Mouse (Mus musculus) embryonic fibroblast, embryonic 13.5 days (primary cell): ENCODE measurements at regions not wholly inside any gene's neighbourhood (a gene's known extent, or its start where the extent isn't known, plus 50 kb on each side); places are given as distances from the start of the nearest gene placed in this dataset.

Experiments
- H3K27ac ChIP-seq: 2 replicates; pipeline ENCODE4 v1.5.1; 2012; ENCODE audit warnings: low read length, control low read depth, inconsistent platforms; ENCODE audit not compliant: insufficient read depth
- H3K4me1 ChIP-seq: 2 replicates; pipeline ENCODE4 v1.6.1; 2011; ENCODE audit warnings: low read length; ENCODE audit not compliant: control insufficient read depth, insufficient read depth
- H3K4me3 ChIP-seq: 2 replicates; pipeline ENCODE4 v1.5.1; 2011; ENCODE audit warnings: mild to moderate bottlenecking, control low read depth, low read length; ENCODE audit not compliant: insufficient read depth
- CTCF ChIP-seq: IDR thresholded peaks from 2 replicates; pipeline ENCODE4 v1.5.1; 2011; ENCODE audit warnings: mild to moderate bottlenecking, control low read depth, low read length, moderate library complexity, borderline replicate concordance; ENCODE audit not compliant: insufficient read depth
- POLR2A ChIP-seq: IDR thresholded peaks from 2 replicates; pipeline ENCODE4 v1.6.1; 2011; ENCODE audit warnings: low read depth, mild to moderate bottlenecking, control low read depth, low read length, moderate library complexity

DNA sequence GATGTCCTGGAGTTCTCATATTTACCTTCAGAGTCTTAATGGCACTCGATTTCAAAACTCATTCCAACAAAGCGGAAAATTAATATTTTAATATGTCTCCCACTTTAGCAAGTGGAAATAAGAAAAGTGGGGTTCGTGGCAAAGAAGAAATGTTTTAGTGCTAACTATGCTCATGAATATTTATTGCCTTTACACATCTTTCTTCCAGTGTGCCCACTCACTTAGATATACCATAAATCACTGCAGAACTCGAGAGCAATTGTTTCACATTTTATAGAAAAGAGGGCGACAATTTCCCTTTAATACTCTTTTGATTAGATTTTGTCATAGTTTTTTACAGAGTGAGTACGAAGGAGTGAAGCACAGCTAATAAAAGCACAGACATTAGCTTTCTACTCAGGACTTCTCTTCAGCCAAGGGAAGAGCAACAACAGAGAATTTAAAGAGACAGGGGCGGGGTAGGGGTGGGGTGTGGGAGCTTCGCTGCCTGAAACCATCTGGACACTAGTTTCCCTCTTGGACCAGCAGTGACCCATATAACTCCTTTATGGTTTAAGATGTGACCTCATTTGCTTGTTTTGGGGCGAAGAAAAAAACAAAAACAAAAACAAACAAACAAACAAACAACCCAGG is 207.6 kb upstream of the Negr1 start:
- Histone ChIP-seq H3K4me1 (no peaks in the 10 kb centered on the region), H3K4me3 (no peak overlapping the region), H3K27ac (no peak overlapping the region)
- TF ChIP-seq POLR2A (no peak), CTCF (no peak)

DNA sequence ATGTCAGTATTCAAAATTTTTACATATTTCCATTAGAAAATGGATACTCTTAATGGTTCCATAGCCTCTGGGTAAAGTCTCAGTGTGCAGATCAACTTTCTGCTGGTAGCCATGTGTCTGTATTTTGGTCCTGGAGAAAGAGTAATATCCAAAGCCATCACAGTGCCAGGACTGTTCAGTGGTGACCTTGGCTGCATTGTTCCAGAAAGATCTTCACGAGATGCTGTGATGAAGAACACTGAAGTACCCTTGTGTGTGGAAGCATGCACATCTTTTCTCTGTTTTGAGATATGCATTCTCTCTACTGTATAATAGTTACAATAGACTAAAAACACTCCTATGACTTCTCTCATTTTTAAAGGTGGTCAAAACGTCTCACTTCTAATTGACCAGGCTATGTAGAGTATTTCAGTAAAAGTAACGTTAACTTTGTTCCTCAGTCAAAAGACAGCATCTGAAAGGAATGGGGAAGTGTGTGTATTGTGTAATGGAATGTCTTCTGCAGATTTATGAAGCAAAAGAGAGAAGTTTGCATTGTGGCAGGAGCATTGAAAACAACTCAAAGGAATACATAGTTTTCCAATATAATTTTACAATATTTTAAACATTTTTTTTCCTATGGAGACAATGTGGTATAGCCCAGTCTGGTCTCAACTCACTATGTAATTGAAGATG is 192.8 kb upstream of the Negr1 start:
- H3K27ac ChIP-seq = no peak overlapping the region
- TF ChIP-seq POLR2A = no peak
- no peak for TF ChIP-seq CTCF
- no peak overlapping the region for H3K4me3 ChIP-seq
- H3K4me1 ChIP-seq = no peaks in the 10 kb centered on the region

DNA sequence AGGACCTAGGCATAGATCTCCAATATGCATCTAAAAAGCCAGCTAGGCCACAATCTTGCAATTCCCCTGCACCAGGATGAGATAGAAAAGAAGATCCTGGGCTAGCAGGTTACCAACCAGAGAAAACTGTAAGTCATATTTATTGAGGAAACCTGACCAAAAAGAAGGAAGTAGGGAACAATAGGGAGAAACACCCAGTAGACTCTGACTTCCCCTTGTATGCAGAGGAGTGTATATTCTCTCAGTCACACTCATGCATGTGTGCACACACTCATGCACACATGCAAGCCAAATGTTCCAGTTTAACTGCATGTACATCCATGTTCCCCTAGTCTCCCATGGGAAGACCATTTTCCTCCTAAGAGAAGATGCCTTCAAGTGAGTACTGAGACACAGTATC is 184.9 kb upstream of the Negr1 start:
- Histone ChIP-seq H3K4me3 (no peak overlapping the region), H3K4me1 (no peaks in the 10 kb centered on the region), H3K27ac (no peak overlapping the region)
- TF ChIP-seq POLR2A = no peak
- no peak for TF ChIP-seq CTCF

DNA sequence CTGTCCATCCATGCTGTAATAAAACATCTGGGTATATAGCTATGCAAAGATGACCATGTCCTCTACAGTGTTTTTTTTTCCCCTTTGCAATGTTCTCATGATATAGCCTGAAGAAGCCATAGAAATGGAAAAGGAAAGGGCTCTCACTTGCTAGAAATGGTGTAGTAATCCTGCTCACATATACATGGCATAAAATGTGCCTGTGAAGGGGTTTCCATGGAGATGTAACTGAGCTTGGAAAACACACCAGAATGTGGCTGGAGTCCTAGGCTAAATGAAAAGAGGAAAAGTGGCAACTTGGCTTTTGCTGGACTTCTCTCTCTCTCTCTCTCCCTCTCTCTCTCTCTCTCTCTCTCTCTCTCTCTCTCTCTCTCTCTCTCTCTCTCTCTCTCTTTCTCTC is 178.7 kb upstream of the Negr1 start:
- Histone ChIP-seq H3K27ac (no peak overlapping the region), H3K4me3 (no peak overlapping the region), H3K4me1 (no peaks in the 10 kb centered on the region)
- TF ChIP-seq POLR2A = no peak
- no peak for TF ChIP-seq CTCF

DNA sequence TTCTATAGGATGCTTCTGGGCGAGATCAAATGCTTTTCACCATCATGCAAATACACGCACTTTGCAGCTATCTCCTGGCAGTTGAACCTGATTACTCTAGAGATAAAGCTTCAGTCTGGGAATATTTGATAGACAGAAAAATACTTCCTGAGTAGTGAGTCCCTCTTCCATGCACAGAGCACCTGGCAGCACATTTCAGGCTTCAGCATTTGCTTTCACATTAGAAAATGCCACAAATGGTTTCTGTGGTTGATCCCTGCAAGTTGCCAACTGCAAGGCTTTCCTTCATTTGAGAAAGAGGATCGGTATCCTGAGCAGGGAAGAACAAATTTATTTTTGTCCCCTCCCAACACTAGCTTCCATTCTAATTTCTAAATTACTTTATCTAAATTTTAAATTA is 155.5 kb upstream of the Negr1 start:
- Histone ChIP-seq H3K4me3 (no peak overlapping the region), H3K27ac (no peak overlapping the region), H3K4me1 (no peaks in the 10 kb centered on the region)
- TF ChIP-seq CTCF (no peak), POLR2A (no peak)

DNA sequence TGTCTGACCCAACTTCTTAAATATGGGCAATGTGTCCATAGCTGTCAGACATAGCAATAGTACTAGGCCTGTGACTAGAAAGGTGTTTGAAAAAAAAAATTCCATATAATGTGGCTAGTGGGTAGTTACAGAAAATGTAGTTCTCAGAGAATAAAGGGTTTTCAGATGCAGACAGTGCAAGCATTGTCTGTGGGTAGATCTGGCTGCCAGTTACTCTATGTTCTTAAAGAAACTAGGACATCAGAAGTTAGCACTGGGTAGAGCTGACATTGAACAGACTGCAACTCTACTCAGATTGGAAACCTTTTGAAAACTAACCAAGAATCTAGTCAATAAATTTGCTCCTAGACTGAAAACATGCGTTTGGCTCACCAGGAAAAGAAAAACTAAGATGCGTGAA is 154.5 kb upstream of the Negr1 start:
- no peaks in the 10 kb centered on the region for H3K4me1 ChIP-seq
- TF ChIP-seq CTCF = no peak
- no peak overlapping the region for H3K4me3 ChIP-seq
- H3K27ac ChIP-seq = no peak overlapping the region

DNA sequence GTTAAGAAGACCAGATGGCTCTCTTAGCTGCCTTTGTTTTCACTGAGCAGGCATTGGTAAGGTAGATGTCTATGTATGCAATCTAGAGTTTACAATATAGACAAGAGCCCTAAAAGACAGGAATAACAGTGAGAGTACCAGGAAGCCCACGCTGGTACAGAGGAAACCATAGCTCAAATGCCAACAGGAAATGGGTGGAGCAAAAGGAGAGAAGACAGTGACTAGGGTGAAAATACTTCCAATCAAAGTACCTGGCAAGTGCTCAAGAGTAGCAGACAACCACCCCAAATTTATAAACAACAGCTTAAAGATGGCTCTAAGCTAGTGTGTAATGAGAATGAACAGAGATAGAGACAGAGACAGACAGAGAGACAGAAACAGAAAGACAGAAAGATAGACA is 151.5 kb upstream of the Negr1 start:
- TF ChIP-seq POLR2A = no peak
- no peak for TF ChIP-seq CTCF
- Histone ChIP-seq H3K4me1 (no peaks in the 10 kb centered on the region), H3K4me3 (no peak overlapping the region), H3K27ac (no peak overlapping the region)

DNA sequence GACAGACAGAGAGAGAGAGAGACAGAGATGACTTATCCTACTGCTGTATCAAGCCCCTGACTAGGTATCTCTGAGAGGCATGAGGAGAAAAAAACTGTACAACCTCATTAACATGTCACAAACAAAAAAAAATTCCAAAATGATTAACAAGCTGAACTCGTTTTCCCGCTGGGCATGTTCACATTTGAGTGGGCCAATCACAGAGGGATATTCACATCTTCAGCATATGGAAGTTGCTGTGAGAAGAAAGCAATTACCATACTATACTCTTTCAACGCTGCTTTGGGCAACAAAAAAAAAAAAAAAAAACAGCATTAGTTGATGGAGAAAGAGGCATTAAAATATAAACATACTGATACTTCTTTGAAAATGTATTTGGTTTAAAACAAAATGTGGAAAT is 148.8 kb upstream of the Negr1 start:
- TF ChIP-seq POLR2A (no peak), CTCF (no peak)
- H3K27ac ChIP-seq = no peak overlapping the region
- H3K4me1 ChIP-seq = no peaks in the 10 kb centered on the region
- no peak overlapping the region for H3K4me3 ChIP-seq

DNA sequence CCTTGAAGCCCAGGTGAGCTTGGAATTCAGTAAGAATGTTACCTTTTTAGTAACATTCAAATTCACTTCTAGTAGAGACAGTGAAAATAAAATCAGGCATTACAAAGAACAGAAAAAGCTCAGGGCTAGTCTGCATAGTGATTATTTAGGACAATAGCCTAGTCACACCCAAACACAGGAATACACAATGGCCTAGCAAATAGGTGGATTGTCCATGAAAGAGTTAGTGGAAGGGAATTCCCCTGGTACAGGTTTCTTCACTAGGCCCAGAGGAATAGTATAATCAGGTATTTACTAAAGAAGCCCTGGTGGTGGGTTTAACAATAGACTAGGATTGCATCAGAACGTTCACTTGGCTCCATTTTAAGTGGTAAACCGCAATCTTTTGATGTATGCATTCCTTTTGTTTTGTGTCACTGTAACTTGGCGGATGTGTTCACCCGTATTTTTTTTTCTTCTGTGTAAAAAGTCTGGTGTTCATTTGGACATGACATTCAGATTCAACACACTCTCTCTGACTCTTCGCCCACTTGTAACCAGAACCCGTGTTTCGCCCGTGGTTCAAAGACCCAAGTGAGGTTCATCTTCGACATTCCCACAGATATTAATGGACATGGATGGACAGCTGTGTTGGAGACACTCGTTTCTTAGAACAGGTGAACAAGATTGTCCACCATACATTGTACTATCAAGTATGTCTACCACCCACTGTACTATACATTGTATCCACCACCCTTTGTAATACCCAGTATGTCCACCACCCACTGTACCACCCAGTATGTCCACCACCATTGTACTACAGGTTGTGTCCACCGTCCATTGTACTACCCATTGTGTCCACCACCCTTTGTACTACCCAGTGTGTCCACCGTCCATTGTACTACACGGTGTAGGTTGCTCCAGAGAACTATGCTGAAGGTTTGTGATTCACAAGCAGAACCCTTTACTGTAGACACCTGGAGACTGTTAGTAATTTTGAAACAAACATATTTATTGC is 146.9 kb upstream of the Negr1 start:
- TF ChIP-seq POLR2A (no peak), CTCF (no peak)
- Histone ChIP-seq H3K4me1 (no peaks in the 10 kb centered on the region), H3K4me3 (no peak overlapping the region), H3K27ac (no peak overlapping the region)

DNA sequence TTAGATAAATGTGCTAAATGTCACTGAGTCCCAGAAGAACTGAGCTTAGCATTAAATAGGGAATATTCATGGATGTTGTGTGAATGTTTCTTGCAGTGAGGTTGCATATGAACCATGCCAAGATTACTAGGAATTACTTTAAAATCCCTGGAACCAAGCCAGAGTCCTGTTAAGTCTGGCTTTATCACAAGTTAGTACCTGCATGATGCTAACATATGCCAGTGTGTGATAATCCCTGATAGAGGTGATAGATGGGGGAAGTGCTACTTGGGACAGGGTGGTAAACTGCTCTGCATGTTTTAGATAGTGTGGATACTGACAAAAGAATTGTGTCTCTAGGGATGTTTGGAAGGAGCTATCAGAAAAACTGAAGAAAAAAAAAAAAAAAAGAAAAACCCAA is 143.5 kb upstream of the Negr1 start:
- no peak for TF ChIP-seq POLR2A
- no peak for TF ChIP-seq CTCF
- Histone ChIP-seq H3K4me3 (no peak overlapping the region), H3K4me1 (no peaks in the 10 kb centered on the region), H3K27ac (no peak overlapping the region)
